Mouse (Mus musculus) heart, embryonic 15.5 days (tissue): ENCODE results near the gene 1700018F24Rik. TPM values are rescaled to one million over a fixed set of nuclear protein-coding genes. Genes with fewer than 3 reads are reported as not detected.
A peak's percentile ranks its signal among the peaks of the same experiment; 100 is the strongest.
"Not testable (repeated sequence)": the region's sequence is repeated elsewhere in the genome, so short reads cannot be mapped to it uniquely, and the experiment has no call there.

Experiments
- ATAC-seq: fragments of 200-750 bp; cut with Nextera tagmentation; replicated peaks from 2 replicates; pipeline ENCODE4 v1.8.0; 2017; ENCODE audit warnings: low read depth, moderate TSS enrichment; ENCODE audit not compliant: insufficient number of reproducible peaks, insufficient read depth, low FRiP score
- H3K27ac ChIP-seq: fragments of 300-500 bp; sonication (generic); 2 replicates; pipeline ENCODE4 v1.5.1; 2015; ENCODE audit warnings: mild to moderate bottlenecking, inconsistent platforms
- H3K27me3 ChIP-seq: fragments of 300-500 bp; sonication (generic); 2 replicates; pipeline ENCODE4 v1.6.1; 2015; ENCODE audit warnings: inconsistent platforms
- H3K36me3 ChIP-seq: fragments of 300-500 bp; sonication (generic); 2 replicates; pipeline ENCODE4 v1.6.1; 2015; ENCODE audit warnings: mild to moderate bottlenecking, inconsistent platforms
- H3K4me1 ChIP-seq: fragments of 300-500 bp; sonication (generic); replicated peaks from 2 replicates; pipeline ENCODE4 v1.6.1; 2015; ENCODE audit warnings: inconsistent platforms
- H3K4me2 ChIP-seq: fragments of 300-500 bp; sonication (generic); 2 replicates; pipeline ENCODE4 v1.6.1; 2015; ENCODE audit warnings: inconsistent platforms, mild to moderate bottlenecking, moderate library complexity
- H3K4me3 ChIP-seq: fragments of 300-500 bp; sonication (generic); 2 replicates; pipeline ENCODE4 v1.5.1; 2015; ENCODE audit warnings: mild to moderate bottlenecking, inconsistent platforms
- H3K9ac ChIP-seq: fragments of 300-500 bp; sonication (generic); 2 replicates; pipeline ENCODE4 v1.6.1; 2015; ENCODE audit warnings: mild to moderate bottlenecking, inconsistent platforms
- H3K9me3 ChIP-seq: fragments of 300-500 bp; sonication (generic); replicated peaks from 2 replicates; pipeline ENCODE4 v1.6.1; 2016; ENCODE audit warnings: inconsistent platforms
- WGBS: fragments of 180-500 bp; shearing (Covaris S2); methylation state at CpG from one replicate; pipeline ENCODE4 v1.1.7; 2015; ENCODE audit warnings: mixed read lengths; 5-methylcytosine and 5-hydroxymethylcytosine counted together
- polyA plus RNA-seq: library from polyadenylated mRNA; unstranded; fragments of >200 nt; fragmentation: Nextera tagmentation; extraction: Ambion mirVana; gene quantifications from 2 replicates; pipeline ENCODE4 v1.2.1, GENCODE M21; 2015

The 1700018F24Rik gene
- polyA plus RNA-seq, 1 experiment from 2014 or later: not detected

DNA sequence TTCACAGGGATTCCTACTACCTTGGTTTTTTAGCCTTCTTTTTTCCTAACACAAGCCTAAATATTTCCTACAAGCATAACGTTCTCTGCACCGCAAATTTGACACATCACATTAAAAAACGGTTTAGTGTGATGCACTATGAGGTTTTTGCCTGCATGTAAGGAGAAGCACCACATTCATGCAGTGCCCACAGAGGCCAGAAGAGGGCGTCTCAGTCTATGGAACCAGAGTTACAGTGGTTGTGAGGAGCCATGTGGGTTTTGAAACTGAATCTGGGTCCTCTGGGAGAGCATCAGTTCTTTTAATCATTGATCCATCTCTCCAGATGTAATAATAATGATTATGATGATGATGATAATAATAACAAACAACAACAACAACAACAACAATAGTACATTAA lies 1.2 kb upstream of the 1700018F24Rik start:
- Histone ChIP-seq H3K27me3 (no peaks in the 10 kb centered on the region), H3K36me3 (no peaks in the 10 kb centered on the region), H3K9me3 (no peaks in the 10 kb centered on the region), H3K9ac (no peak overlapping the region), H3K4me1 (no peaks in the 10 kb centered on the region), H3K4me2 (no peak overlapping the region), H3K4me3 (no peak overlapping the region), H3K27ac (no peak overlapping the region)
- no peak for ATAC-seq
- 45% methylated on average over 4 of the region's 4 CpGs for WGBS

DNA sequence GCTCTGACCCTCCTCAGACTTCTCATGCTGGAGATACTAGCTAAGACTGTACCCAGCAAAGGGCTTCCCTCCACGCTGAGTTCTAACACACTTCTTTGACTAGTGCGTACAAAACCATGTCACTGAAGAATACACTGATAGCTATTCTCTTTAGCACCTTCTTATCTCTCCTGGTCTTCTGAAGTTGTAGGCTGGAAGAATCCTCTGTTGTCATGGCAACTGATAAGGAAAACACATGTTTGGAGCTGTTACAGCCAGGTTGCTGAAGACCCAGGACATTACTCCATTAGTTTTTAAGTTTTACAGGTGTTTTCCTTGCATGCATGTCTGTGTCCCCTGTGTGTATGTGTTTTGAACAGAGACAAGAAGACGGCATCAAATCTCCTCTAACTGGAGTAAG lies 11.4 kb downstream of the 1700018F24Rik start:
- not testable (repeated sequence) for ATAC-seq
- 35% methylated on average over 3 of the region's 3 CpGs for WGBS

DNA sequence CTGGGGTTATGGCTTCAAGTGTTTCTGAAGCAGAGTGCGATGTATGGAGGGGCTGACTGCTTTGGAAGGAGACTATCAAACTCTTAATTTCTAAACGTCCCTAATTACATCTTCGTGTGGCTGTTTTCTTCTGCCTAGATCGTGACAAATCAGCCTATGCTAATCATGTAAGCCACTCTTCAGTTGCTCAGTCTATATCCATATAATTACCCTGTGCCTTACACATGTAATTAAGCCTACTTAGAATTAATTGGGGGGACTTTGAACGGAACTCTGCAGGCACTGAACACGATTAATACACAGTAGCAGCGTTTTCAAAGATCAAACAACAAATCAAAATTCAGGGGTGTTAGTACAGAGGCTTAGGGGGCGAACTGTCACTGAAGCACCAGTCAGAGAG lies 15.1 kb downstream of the 1700018F24Rik start:
- Histone ChIP-seq H3K4me3 (no peak overlapping the region), H3K9me3 (no peaks in the 10 kb centered on the region), H3K27me3 (no peaks in the 10 kb centered on the region), H3K4me2 (no peak overlapping the region), H3K27ac (no peak overlapping the region), H3K36me3 (no peaks in the 10 kb centered on the region), H3K4me1 (no peaks in the 10 kb centered on the region), H3K9ac (no peak overlapping the region)
- 85% methylated on average over 8 of the region's 8 CpGs for WGBS
- no peak for ATAC-seq

More for the DNA sequence above, 11.4 kb downstream of the 1700018F24Rik start:
- H3K27me3 ChIP-seq, H3K9ac ChIP-seq, H3K9me3 ChIP-seq, H3K27ac ChIP-seq, H3K36me3 ChIP-seq, H3K4me1 ChIP-seq, H3K4me3 ChIP-seq, H3K4me2 ChIP-seq: not testable (repeated sequence)

DNA sequence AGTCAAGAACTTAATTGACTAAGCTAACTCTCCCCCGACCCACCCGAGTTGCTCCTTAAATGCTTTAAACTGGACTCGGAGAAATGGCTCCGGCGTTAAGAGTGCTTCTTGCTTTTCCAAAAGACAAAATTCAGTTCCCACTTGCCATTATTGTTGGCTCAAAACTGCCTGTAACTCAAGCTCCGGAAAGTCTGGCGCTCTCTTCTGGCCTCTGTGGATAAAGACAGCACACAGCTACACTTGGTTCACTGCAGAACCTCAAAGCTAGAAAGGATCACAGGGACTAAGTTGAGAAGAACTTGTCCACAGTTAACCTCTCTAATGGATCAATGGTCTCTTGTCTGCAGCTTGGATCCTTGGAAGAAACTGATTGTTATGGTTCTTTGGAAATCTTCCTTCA lies 15.9 kb downstream of the 1700018F24Rik start:
- Histone ChIP-seq H3K9ac (no peak overlapping the region), H3K4me2 (no peak overlapping the region), H3K4me1 (no peaks in the 10 kb centered on the region), H3K27me3 (no peaks in the 10 kb centered on the region), H3K9me3 (no peaks in the 10 kb centered on the region), H3K4me3 (no peak overlapping the region), H3K27ac (no peak overlapping the region), H3K36me3 (no peaks in the 10 kb centered on the region)
- ATAC-seq: no peak
- 94% methylated on average over 7 of the region's 7 CpGs for WGBS

DNA sequence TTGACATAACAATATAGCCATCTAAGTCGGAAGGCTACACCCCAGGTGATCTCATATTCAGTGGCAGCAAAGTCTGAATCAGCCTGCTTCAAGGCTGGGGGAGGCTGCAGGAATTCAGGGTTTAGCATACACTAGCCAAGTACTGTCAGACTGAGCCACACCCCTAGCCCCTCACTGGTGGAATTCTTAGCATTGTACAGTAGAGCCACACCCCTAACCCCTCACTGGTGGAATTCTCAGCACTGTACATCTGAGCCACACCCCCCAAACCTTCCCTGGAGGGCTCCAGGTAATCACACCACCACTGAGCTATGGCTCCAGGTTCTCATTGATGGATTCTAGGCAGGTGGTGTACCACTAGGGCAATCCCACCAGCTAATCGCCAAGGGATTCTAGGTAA lies 16.7 kb downstream of the 1700018F24Rik start:
- no peak overlapping the region for H3K9ac ChIP-seq
- H3K27ac ChIP-seq: no peak overlapping the region
- no peak overlapping the region for H3K4me3 ChIP-seq
- H3K9me3 ChIP-seq: no peaks in the 10 kb centered on the region
- 77% methylated on average over 2 of the region's 2 CpGs for WGBS
- ATAC-seq: no peak
- H3K4me2 ChIP-seq: no peak overlapping the region
- H3K4me1 ChIP-seq: no peaks in the 10 kb centered on the region
- H3K27me3 ChIP-seq: no peaks in the 10 kb centered on the region
- H3K36me3 ChIP-seq: no peaks in the 10 kb centered on the region

DNA sequence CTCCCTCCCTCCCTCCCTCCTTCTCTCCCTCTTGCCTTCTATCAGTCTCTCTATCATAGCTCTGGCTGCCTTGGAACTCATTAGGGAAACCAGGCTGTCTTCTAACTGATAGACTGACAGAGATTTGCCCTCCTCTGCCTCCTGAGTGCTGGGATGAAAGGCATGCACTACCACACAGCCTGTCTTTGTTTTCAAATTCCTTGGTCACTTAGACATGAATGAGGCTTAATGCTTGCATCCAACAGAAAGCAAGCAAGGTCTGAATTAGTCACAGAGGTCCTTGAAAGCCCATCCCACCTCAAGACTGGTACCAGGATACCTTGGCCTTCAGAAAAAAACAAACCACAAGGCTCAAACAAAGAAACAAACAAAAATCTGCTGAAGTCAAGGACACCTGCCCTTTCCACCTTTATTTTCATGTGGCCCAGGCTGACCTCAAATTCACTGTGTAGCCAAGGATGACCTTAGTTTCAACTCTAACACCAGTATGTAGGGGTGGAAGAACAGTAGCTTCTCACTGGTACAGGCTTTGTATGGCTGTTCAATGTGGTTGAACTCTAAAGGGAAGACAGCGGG lies 22.1 kb downstream of the 1700018F24Rik start:
- WGBS: 88% methylated on average over 1 of the region's 1 CpGs
- H3K27me3 ChIP-seq: no peaks in the 10 kb centered on the region
- H3K36me3 ChIP-seq: no peaks in the 10 kb centered on the region
- H3K4me3 ChIP-seq: no peak overlapping the region
- H3K9me3 ChIP-seq: no peaks in the 10 kb centered on the region
- H3K4me1 ChIP-seq: no peaks in the 10 kb centered on the region
- no peak overlapping the region for H3K4me2 ChIP-seq
- no peak overlapping the region for H3K27ac ChIP-seq
- no peak for ATAC-seq
- H3K9ac ChIP-seq: no peak overlapping the region

DNA sequence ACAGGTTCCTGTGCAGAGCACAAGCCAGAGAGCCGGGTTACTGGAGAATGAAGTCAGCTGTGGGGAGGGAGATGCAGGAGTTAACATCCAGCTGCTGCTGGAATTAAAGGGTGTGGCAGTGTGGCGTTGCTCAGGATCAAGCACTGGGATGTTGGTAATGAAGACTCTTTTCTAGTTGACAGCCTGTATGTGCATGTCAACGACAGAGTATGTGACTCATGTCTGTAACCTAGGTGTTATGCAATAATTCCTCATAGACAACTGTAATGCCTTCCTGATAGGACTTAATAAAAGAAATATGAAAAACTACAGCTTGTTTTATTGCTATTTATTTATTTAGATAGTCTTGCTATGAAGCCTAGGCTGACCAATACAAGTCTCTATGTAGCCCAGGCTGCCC lies 26.1 kb downstream of the 1700018F24Rik start:
- no peaks in the 10 kb centered on the region for H3K4me1 ChIP-seq
- H3K4me3 ChIP-seq: no peak overlapping the region
- no peak overlapping the region for H3K9ac ChIP-seq
- 42% methylated on average over 3 of the region's 3 CpGs for WGBS
- H3K27ac ChIP-seq: no peak overlapping the region
- H3K9me3 ChIP-seq: no peaks in the 10 kb centered on the region
- H3K27me3 ChIP-seq: no peaks in the 10 kb centered on the region
- no peak for ATAC-seq
- H3K4me2 ChIP-seq: no peak overlapping the region
- no peaks in the 10 kb centered on the region for H3K36me3 ChIP-seq

DNA sequence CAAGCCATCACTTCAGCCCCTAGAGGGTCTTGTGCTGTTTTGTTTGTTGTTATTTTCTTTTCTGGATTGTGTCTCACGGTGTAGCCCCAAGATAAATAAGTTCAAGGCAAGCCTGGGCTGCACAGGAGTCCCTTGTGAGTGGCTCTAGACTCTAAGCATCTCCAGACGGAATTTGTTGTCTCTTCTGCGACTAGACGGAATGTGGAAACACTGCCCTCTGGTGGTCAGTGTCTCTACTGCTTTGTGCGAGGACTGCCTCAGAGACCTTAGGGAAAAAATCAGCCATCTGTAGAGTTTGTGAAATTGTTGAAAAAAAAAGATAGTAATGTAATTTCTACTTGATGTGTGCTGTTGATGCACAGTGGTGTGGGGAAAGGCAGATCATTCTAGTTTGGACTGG lies 26.9 kb downstream of the 1700018F24Rik start:
- no peaks in the 10 kb centered on the region for H3K9me3 ChIP-seq
- H3K4me2 ChIP-seq: no peak overlapping the region
- no peak overlapping the region for H3K4me3 ChIP-seq
- 0% methylated on average over 5 of the region's 5 CpGs for WGBS
- H3K36me3 ChIP-seq: no peaks in the 10 kb centered on the region
- H3K27ac ChIP-seq: no peak overlapping the region
- H3K27me3 ChIP-seq: no peaks in the 10 kb centered on the region
- H3K9ac ChIP-seq: no peak overlapping the region
- no peaks in the 10 kb centered on the region for H3K4me1 ChIP-seq
- ATAC-seq: no peak

DNA sequence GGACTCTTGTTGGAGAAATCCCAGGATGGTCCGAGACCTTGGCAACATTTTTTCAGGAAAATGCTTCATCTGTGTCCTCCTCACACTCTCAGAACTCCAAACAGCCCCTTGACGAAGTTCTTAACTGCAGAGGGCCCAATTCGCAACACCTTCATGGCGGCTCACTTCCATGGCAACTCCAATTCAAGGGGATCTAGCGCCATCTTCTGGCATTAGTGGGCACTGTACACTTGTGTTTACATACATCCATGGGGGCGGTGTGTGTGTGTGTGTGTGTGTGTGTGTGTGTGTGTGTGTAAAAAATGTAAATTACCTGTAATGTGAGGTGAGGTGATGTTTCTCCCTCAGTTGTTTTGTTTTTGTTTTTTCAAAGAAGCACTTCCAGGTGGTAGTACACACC lies 28.6 kb downstream of the 1700018F24Rik start:
- H3K9me3 ChIP-seq: no peaks in the 10 kb centered on the region
- no peak overlapping the region for H3K4me3 ChIP-seq
- H3K27ac ChIP-seq: no peak overlapping the region
- WGBS: 47% methylated on average over 6 of the region's 6 CpGs
- no peak overlapping the region for H3K4me2 ChIP-seq
- H3K36me3 ChIP-seq: no peaks in the 10 kb centered on the region
- H3K4me1 ChIP-seq: no peaks in the 10 kb centered on the region
- H3K9ac ChIP-seq: no peak overlapping the region
- H3K27me3 ChIP-seq: no peaks in the 10 kb centered on the region
- no peak for ATAC-seq

DNA sequence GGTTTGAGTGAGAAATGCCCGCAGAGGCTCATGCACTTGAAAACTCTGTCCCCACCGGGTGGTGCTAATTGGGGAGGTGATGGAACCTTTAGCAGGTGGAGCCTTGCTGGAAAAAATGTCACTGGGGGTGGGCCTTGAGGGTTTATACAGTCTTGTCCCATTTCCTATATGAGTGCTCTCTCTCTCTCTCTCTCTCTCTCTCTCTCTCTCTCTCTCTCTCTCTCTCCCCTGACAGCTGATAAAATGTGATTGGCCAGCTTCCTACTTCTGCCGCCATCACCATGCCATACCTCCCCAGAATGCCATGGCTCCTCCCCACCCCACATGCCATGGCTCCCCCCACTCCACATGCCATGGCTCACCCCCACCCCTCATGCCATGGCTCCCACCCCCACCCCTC lies 32.3 kb downstream of the 1700018F24Rik start:
- H3K9me3 ChIP-seq: no peaks in the 10 kb centered on the region
- no peaks in the 10 kb centered on the region for H3K36me3 ChIP-seq
- no peak overlapping the region for H3K27ac ChIP-seq
- H3K4me1 ChIP-seq: no peaks in the 10 kb centered on the region
- no peak overlapping the region for H3K9ac ChIP-seq
- ATAC-seq: no peak
- H3K4me2 ChIP-seq: no peak overlapping the region
- H3K27me3 ChIP-seq: no peaks in the 10 kb centered on the region
- 48% methylated on average over 3 of the region's 3 CpGs for WGBS
- no peak overlapping the region for H3K4me3 ChIP-seq

DNA sequence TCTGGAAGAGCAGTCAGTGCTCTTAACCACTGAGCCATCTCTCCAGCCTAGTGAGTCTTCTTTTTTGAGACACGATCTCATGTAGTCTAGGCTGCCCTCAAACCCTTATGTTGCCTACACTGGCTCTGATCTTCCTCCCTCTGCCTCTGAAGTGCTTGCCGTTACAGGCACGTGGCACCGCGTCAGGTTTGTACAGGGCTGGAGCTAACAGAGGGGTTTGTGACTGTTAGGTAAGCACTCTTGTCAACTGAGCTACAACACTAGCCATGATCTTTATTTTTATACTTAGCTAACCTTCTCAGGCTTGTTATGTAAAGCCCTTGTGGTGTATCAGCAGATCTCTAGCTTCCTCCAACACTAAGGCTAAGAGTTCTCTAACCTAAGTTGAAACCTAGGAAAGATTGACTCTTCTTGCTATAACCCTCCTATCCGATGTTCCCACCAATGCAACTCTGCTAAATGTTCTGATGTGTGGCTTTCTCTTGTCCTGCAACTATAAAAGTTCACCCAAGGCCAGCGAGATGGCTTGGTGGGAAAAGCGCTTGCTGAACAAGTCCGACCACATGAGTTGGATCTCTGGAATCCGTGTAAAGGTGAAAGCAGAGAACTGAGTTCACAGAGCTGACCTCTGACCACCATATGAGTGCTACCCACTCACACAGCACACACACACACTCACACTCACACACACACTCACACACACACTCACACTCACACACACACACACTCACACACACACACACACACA lies 39.2 kb downstream of the 1700018F24Rik start:
- H3K4me1 ChIP-seq: peaks cover 14% of the 10 kb centered on the region
- 82% methylated on average over 10 of the region's 10 CpGs for WGBS
- no peak overlapping the region for H3K9ac ChIP-seq
- no peak overlapping the region for H3K27ac ChIP-seq
- no peak overlapping the region for H3K4me2 ChIP-seq
- no peaks in the 10 kb centered on the region for H3K9me3 ChIP-seq
- no peak for ATAC-seq
- H3K36me3 ChIP-seq: no peaks in the 10 kb centered on the region
- no peak overlapping the region for H3K4me3 ChIP-seq
- H3K27me3 ChIP-seq: no peaks in the 10 kb centered on the region

DNA sequence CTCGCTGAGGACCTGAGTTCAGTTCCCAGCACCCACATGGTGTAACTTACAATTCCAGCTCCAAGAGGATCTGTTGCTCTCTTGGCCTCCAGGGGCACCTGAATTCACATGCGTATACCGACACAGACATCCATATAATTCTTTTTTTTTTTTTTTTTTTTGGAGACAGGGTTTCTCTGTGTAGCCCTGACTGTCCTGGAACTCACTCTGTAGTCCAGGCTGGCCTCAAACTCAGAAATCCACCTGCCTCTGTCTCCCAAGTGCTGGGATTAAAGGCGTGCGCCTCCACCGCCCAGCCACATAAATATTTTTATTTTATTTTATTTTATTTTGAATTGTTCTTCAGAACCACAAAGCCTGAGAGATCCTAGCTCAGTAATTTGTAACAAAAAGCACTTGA lies 40.4 kb downstream of the 1700018F24Rik start:
- WGBS: 40% methylated on average over 6 of the region's 6 CpGs
- peaks cover 14% of the 10 kb centered on the region for H3K4me1 ChIP-seq
- not testable (repeated sequence) for ATAC-seq

More for the DNA sequence above, 40.4 kb downstream of the 1700018F24Rik start:
- Histone ChIP-seq H3K27ac (peak overlapping the region; percentile 63), H3K9ac (peak overlapping the region; percentile 94), H3K4me3 (peak overlapping the region; percentile 88), H3K4me2 (peak overlapping the region; percentile 84)
- not testable (repeated sequence) for H3K27me3 ChIP-seq, H3K9me3 ChIP-seq, H3K36me3 ChIP-seq
